Mouse (Mus musculus) lung, postnatal 25 days (tissue): Measurements from ENCODE around the gene Bmp8a.
A peak's percentile ranks its signal among the peaks of the same experiment; 100 is the strongest.
"Not testable (repeated sequence)": the region's sequence is repeated elsewhere in the genome, so short reads cannot be mapped to it uniquely, and the experiment has no call there.

Source experiments
- DNase-seq: peaks from one replicate; pipeline ENCODE4 v3.0.0; 2022; ENCODE audit warnings: low spot score

The Bmp8a gene

GRCm38 (mm10) chr4:123342642-123343470 lies at the start of gene Bmp8a:
TSS of gene Bmp8a (minus strand) at chr4:123343252.
- peak; percentile 53 for DNase-seq

- no peak for DNase-seq
Observed at GRCm38 (mm10) chr4:123392187-123392586, 49.1 kb upstream of the Bmp8a start.

- no peak for DNase-seq
Observed at GRCm38 (mm10) chr4:123385028-123385427, 42.0 kb upstream of the Bmp8a start.

- no peak for DNase-seq
Observed at GRCm38 (mm10) chr4:123383173-123383572, 40.1 kb upstream of the Bmp8a start.

- DNase-seq: no peak
Observed at GRCm38 (mm10) chr4:123382051-123382450, 39.0 kb upstream of the Bmp8a start.

GRCm38 (mm10) chr4:123381598-123381997 lies 38.5 kb upstream of the Bmp8a start:
- no peak for DNase-seq

GRCm38 (mm10) chr4:123376031-123376430 lies 33.0 kb upstream of the Bmp8a start:
- DNase-seq: no peak

- DNase-seq: no peak
Observed at GRCm38 (mm10) chr4:123374316-123375008, 31.4 kb upstream of the Bmp8a start.

GRCm38 (mm10) chr4:123363555-123363954 lies 20.5 kb upstream of the Bmp8a start:
- DNase-seq: no peak

GRCm38 (mm10) chr4:123360771-123361170 lies 17.7 kb upstream of the Bmp8a start:
- no peak for DNase-seq

- no peak for DNase-seq
Observed at GRCm38 (mm10) chr4:123358613-123359012, 15.6 kb upstream of the Bmp8a start.

GRCm38 (mm10) chr4:123355941-123356340 lies 12.9 kb upstream of the Bmp8a start:
- DNase-seq: no peak

- no peak for DNase-seq
Observed at GRCm38 (mm10) chr4:123353271-123353877, 10.3 kb upstream of the Bmp8a start.

- DNase-seq: no peak
Observed at GRCm38 (mm10) chr4:123343471-123343789, 378 bp upstream of the Bmp8a start.

- DNase-seq: no peak
Observed at GRCm38 (mm10) chr4:123342091-123342641, 886 bp downstream of the Bmp8a start.

- no peak for DNase-seq
Observed at GRCm38 (mm10) chr4:123340232-123340631, 2.8 kb downstream of the Bmp8a start.

GRCm38 (mm10) chr4:123337693-123338092 lies 5.4 kb downstream of the Bmp8a start:
- no peak for DNase-seq

- no peak for DNase-seq
Observed at GRCm38 (mm10) chr4:123335796-123336585, 7.1 kb downstream of the Bmp8a start.

- not testable (repeated sequence) for DNase-seq
Observed at GRCm38 (mm10) chr4:123335244-123335643, 7.8 kb downstream of the Bmp8a start.

GRCm38 (mm10) chr4:123334177-123334576 lies 8.9 kb downstream of the Bmp8a start:
- no peak for DNase-seq

GRCm38 (mm10) chr4:123333151-123333550 lies 9.9 kb downstream of the Bmp8a start:
- DNase-seq: no peak

- not testable (repeated sequence) for DNase-seq
Observed at GRCm38 (mm10) chr4:123331961-123332360, 11.1 kb downstream of the Bmp8a start.
